Mouse (Mus musculus) myocyte (in vitro differentiated cells): ENCODE results near the gene Spns1.

Experiments
- CEBPB ChIP-seq: IDR thresholded peaks from 2 replicates; pipeline ENCODE4 v1.6.1; 2011; ENCODE audit warnings: mild to moderate bottlenecking, moderate library complexity; ENCODE audit not compliant: poor library complexity, insufficient read depth, severe bottlenecking
- E2F4 ChIP-seq: IDR thresholded peaks from one replicate; pipeline ENCODE4 v1.6.1; 2011; ENCODE audit warnings: mild to moderate bottlenecking, control low read depth, moderate library complexity; ENCODE audit not compliant: insufficient read depth
- MAX ChIP-seq: IDR thresholded peaks from one replicate; pipeline ENCODE4 v1.6.1; 2011; ENCODE audit warnings: low read depth, mild to moderate bottlenecking, control low read depth
- MYOD1 ChIP-seq, 3 experiments: IDR thresholded peaks; one replicate each; pipeline ENCODE4 v1.6.1; 2011; ENCODE audit warnings: control low read depth in 2 of 3, low read depth in 2 of 3, mild to moderate bottlenecking in 2 of 3, moderate library complexity in 1 of 3; ENCODE audit not compliant: insufficient read length in 2 of 3, control insufficient read depth in 1 of 3
- MYOG ChIP-seq, 3 experiments: IDR thresholded peaks; one replicate each; pipeline ENCODE4 v1.6.1; 2011; ENCODE audit warnings: control low read depth in 2 of 3, low read depth in 2 of 3, mild to moderate bottlenecking in 2 of 3; ENCODE audit not compliant: insufficient read length in 2 of 3, control insufficient read depth in 1 of 3, insufficient read depth in 1 of 3
- POLR2A ChIP-seq: IDR thresholded peaks from one replicate; pipeline ENCODE4 v1.6.1; 2011; ENCODE audit warnings: low read depth, mild to moderate bottlenecking, control low read depth, moderate library complexity; ENCODE audit not compliant: insufficient read length
- POLR2AphosphoS2 ChIP-seq: IDR thresholded peaks from one replicate; pipeline ENCODE4 v1.6.1; 2011; ENCODE audit warnings: low read depth, control low read depth; ENCODE audit not compliant: insufficient read length
- REST ChIP-seq: IDR thresholded peaks from one replicate; pipeline ENCODE4 v1.6.1; 2011; ENCODE audit warnings: mild to moderate bottlenecking, control low read depth, moderate library complexity; ENCODE audit not compliant: insufficient read depth, insufficient read length
- TCF12 ChIP-seq: IDR thresholded peaks from one replicate; pipeline ENCODE4 v1.6.1; 2011; ENCODE audit warnings: mild to moderate bottlenecking, control low read depth; ENCODE audit not compliant: poor library complexity, insufficient read depth, severe bottlenecking
- TCF3 ChIP-seq: IDR thresholded peaks from one replicate; pipeline ENCODE4 v1.6.1; 2011; ENCODE audit warnings: low read depth, control low read depth; ENCODE audit not compliant: insufficient read length
- USF1 ChIP-seq: IDR thresholded peaks from one replicate; pipeline ENCODE4 v1.6.1; 2011; ENCODE audit warnings: low read depth, mild to moderate bottlenecking, control low read depth, moderate library complexity

- no peak for TF ChIP-seq TCF3
- TF ChIP-seq CEBPB, result no peak
- no peak for TF ChIP-seq POLR2A
- TF ChIP-seq MAX, result no peak
- no peak for TF ChIP-seq REST
- TF ChIP-seq USF1, result no peak
- no peak for TF ChIP-seq MYOD1 (IDR thresholded peaks at IDR 0.05; ENCODE audit: control insufficient read depth in 1 of 3, insufficient read length in 2 of 3, low read depth in 2 of 3)
- TF ChIP-seq E2F4, result no peak
- no peak for TF ChIP-seq MYOG (IDR thresholded peaks at IDR 0.05; ENCODE audit: control insufficient read depth in 1 of 3, insufficient read depth in 1 of 3, insufficient read length in 2 of 3, low read depth in 2 of 3)
- no peak for TF ChIP-seq TCF12
- no peak for TF ChIP-seq POLR2AphosphoS2
Observed at GRCm38 (mm10) chr7:126340896-126341295, 36.4 kb downstream of the Spns1 start.
